Mouse (Mus musculus): ENCODE measurements around the gene Stac2.

DNA sequence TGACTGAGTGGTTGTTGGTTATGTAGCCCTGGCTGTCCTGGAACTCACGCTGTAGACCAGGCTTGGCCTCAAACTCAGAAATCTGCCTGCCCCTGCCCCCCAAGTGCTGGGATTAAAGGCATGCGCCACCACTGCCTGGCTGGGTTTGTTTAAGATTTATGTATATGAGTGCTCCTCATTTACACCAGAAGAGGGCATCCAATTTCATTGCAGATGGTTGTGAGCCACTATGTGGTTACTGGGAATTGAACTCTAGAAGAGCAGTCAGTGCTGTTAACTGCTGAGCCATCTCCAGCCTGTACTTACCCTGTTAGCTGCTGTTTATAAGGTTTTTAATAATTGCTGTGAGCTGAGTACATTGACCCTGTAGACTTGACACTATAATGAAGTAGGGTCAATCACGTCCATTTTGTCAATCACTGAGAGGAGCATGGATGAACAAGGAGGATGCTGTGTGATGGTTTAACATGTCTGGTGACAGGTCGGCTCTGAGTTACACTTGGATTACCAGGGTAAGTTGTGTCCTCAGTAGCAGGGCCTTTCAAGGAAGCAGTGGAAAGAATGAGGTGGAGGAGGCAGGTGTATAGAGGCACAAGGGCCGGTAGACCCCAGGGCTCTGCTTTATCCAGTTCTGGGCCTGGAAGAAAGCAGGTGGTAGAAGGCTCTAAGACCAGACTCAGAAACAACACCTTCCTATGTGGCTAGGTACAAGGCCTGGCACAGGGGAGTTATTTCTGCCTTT lies 22.4 kb downstream of the Stac2 start:
- no peak for TF ChIP-seq CTCF (IDR thresholded peaks at IDR 0.05; ENCODE audit: control insufficient read depth, insufficient read depth, insufficient read length)
- no peak for TF ChIP-seq USF1 (IDR thresholded peaks at IDR 0.05; ENCODE audit: low read depth)
